Mouse (Mus musculus) cerebellum, adult 2 months (tissue): Measurements from ENCODE around the gene Pth1r. TPM values are rescaled to one million over a fixed set of nuclear protein-coding genes. Genes with fewer than 3 reads are reported as not detected.

ENCODE experiments used
- DNase-seq, 2 experiments: peaks; one replicate each; pipeline ENCODE4 v3.0.0; 2021
- H3K27ac ChIP-seq: fragments of 200-500 bp; 2 replicates; pipeline ENCODE4 v1.5.1; 2012; ENCODE audit warnings: low read length, control low read depth, inconsistent platforms; ENCODE audit not compliant: insufficient read depth
- H3K27me3 ChIP-seq: fragments of 200-500 bp; 2 replicates; pipeline ENCODE4 v1.6.1; 2012; ENCODE audit warnings: inconsistent platforms, mild to moderate bottlenecking, low read length, moderate library complexity; ENCODE audit not compliant: control insufficient read depth, insufficient read depth
- H3K4me1 ChIP-seq: fragments of 200-500 bp; 2 replicates; pipeline ENCODE4 v1.6.1; 2011; ENCODE audit warnings: low read length; ENCODE audit not compliant: control insufficient read depth, insufficient read depth
- H3K4me3 ChIP-seq: fragments of 200-500 bp; replicated peaks from 2 replicates; pipeline ENCODE3; 2011; ENCODE audit warnings: mild to moderate bottlenecking, low read depth, low read length, control low read depth; ENCODE audit not compliant: insufficient read depth
- CTCF ChIP-seq: fragments of 200-500 bp; IDR thresholded peaks from 2 replicates; pipeline ENCODE4 v1.5.1; 2011; ENCODE audit warnings: low read depth, mild to moderate bottlenecking, control low read depth, low read length, moderate library complexity, borderline replicate concordance; ENCODE audit not compliant: insufficient read depth
- POLR2A ChIP-seq: fragments of 200-500 bp; IDR thresholded peaks from 2 replicates; pipeline ENCODE4 v1.6.1; 2011; ENCODE audit warnings: low read length, control low read depth, borderline replicate concordance; ENCODE audit not compliant: insufficient read depth
- WGBS: fragments of 180-500 bp; shearing (Covaris S2); methylation state at CpG from one replicate; pipeline ENCODE4 v1.1.7; 2018; 5-methylcytosine and 5-hydroxymethylcytosine counted together
- polyA plus RNA-seq: library from polyadenylated mRNA; depleted of rRNA; stranded (reverse); fragments of >200 nt; gene quantifications from 2 replicates; pipeline ENCODE4 v1.2.3, GENCODE M21; 2012

The Pth1r gene
- polyA plus RNA-seq, 1 experiment = 12.9 TPM

GRCm38 (mm10) chr9:110746238-110746637 is 707 bp downstream of the Pth1r start:
- Histone ChIP-seq H3K27ac (no peak overlapping the region), H3K4me1 (no peaks in the 10 kb centered on the region), H3K27me3 (peaks cover 6% of the 10 kb centered on the region; the same call in 1 of the 2 replicates), H3K4me3 (no peak overlapping the region)
- 74% methylated on average over 5 of the region's 5 CpGs for WGBS
- TF ChIP-seq CTCF (no peak), POLR2A (no peak)
- no peak for DNase-seq

GRCm38 (mm10) chr9:110745752-110746151 is 1.2 kb downstream of the Pth1r start:
- WGBS = 60% methylated on average over 5 of the region's 5 CpGs
- no peak for TF ChIP-seq POLR2A
- TF ChIP-seq CTCF = no peak
- Histone ChIP-seq H3K4me1 (no peaks in the 10 kb centered on the region), H3K27ac (no peak overlapping the region), H3K4me3 (no peak overlapping the region), H3K27me3 (peaks cover 6% of the 10 kb centered on the region; the same call in 1 of the 2 replicates)
- DNase-seq = no peak

GRCm38 (mm10) chr9:110743456-110744323 is 3.3 kb downstream of the Pth1r start:
- H3K4me3 ChIP-seq = no peak overlapping the region
- 10% methylated on average over 45 of the region's 63 CpGs for WGBS
- no peak for DNase-seq

GRCm38 (mm10) chr9:110742951-110743455 is 3.9 kb downstream of the Pth1r start:
- WGBS = under 1% methylated on average over 48 of the region's 49 CpGs
- no peak for DNase-seq
- peak overlapping the region; percentile 18 for H3K4me3 ChIP-seq
- H3K27me3 ChIP-seq = peaks cover 6% of the 10 kb centered on the region; the same call in 1 of the 2 replicates
- TF ChIP-seq POLR2A (no peak), CTCF (no peak)
- no peaks in the 10 kb centered on the region for H3K4me1 ChIP-seq
- H3K27ac ChIP-seq = no peak overlapping the region

More at GRCm38 (mm10) chr9:110743456-110744323, 3.3 kb downstream of the Pth1r start:
- TF ChIP-seq POLR2A (no peak), CTCF (no peak)
- Histone ChIP-seq H3K27ac (no peak overlapping the region), H3K4me1 (no peaks in the 10 kb centered on the region), H3K27me3 (peaks cover 6% of the 10 kb centered on the region; the same call in 1 of the 2 replicates)

GRCm38 (mm10) chr9:110742295-110742950 is 4.5 kb downstream of the Pth1r start:
- TF ChIP-seq CTCF = no peak
- TF ChIP-seq POLR2A = no peak
- no peak overlapping the region for H3K27ac ChIP-seq
- no peaks in the 10 kb centered on the region for H3K4me1 ChIP-seq
- DNase-seq = no peak
- H3K4me3 ChIP-seq = peak overlapping the region; percentile 18
- H3K27me3 ChIP-seq = peaks cover 6% of the 10 kb centered on the region; the same call in 1 of the 2 replicates
- 1% methylated on average over 60 of the region's 71 CpGs for WGBS

- Histone ChIP-seq H3K4me3 (no peak within 1 kb of the TSS), H3K4me1 (no peaks in the 10 kb centered on the region), H3K27ac (no peak within 1 kb of the TSS), H3K27me3 (peaks cover 6% of the 10 kb centered on the region; the same call in 1 of the 2 replicates)
- TF ChIP-seq POLR2A = no peak
- TF ChIP-seq CTCF = no peak
- 7% methylated on average over 17 of the region's 17 CpGs for WGBS
- no peak for DNase-seq
These were observed 5.1 kb downstream of the Pth1r start, which contains the start of gene Myl3 for GRCm38 (mm10) chr9:110741711-110742294. Gene Myl3 (plus strand): TSS chr9:110741861.

- Histone ChIP-seq H3K4me1 (no peaks in the 10 kb centered on the region; the same call in 1 of the 2 replicates), H3K27ac (no peak overlapping the region), H3K4me3 (no peak overlapping the region), H3K27me3 (peaks cover 6% of the 10 kb centered on the region; the same call in 1 of the 2 replicates)
- WGBS = 85% methylated on average over 7 of the region's 7 CpGs
- TF ChIP-seq CTCF = no peak
- TF ChIP-seq POLR2A = no peak
- no peak for DNase-seq
These were observed 7.0 kb downstream of the Pth1r start for GRCm38 (mm10) chr9:110739961-110740360.
